Mouse (Mus musculus): ENCODE data around the gene Gm11492. TPM values are rescaled to one million over a fixed set of nuclear protein-coding genes. Genes with fewer than 3 reads are reported as not detected.
A peak's percentile ranks its signal among the peaks of the same experiment; 100 is the strongest.

Gm11492 gene
- polyA plus RNA-seq, 1 experiment from 2014 or later, result not detected

GRCm38 (mm10) chr11:87592713-87593598 lies 26.5 kb downstream of the Gm11492 start:
- no peak for ATAC-seq (ENCODE audit: insufficient number of reproducible peaks, low FRiP score, low TSS enrichment, low read depth)
- peaks cover 61% of the 10 kb centered on the region for H3K4me1 ChIP-seq
- WGBS, result 37% methylated on average over 13 of the region's 13 CpGs

GRCm38 (mm10) chr11:87595327-87595841 lies 28.9 kb downstream of the Gm11492 start:
- H3K27me3 ChIP-seq, result no peaks in the 10 kb centered on the region
- peak; percentile 57 for ATAC-seq (ENCODE audit: insufficient number of reproducible peaks, low FRiP score, low TSS enrichment, low read depth)
- under 1% methylated on average over 33 of the region's 37 CpGs for WGBS
- H3K4me3 ChIP-seq, result peak overlapping the region; percentile 68
- H3K4me2 ChIP-seq, result peak overlapping the region; percentile 91
- peak overlapping the region; percentile 70 for H3K9ac ChIP-seq
- H3K27ac ChIP-seq, result peak overlapping the region; percentile 85
- no peaks in the 10 kb centered on the region for H3K9me3 ChIP-seq
- peaks cover 39% of the 10 kb centered on the region for H3K36me3 ChIP-seq
- H3K4me1 ChIP-seq, result peaks cover 48% of the 10 kb centered on the region

More at GRCm38 (mm10) chr11:87592713-87593598, 26.5 kb downstream of the Gm11492 start:
- H3K4me2 ChIP-seq, result peak overlapping the region; percentile 77
- no peaks in the 10 kb centered on the region for H3K9me3 ChIP-seq
- no peaks in the 10 kb centered on the region for H3K27me3 ChIP-seq
- H3K4me3 ChIP-seq, result peak overlapping the region; percentile 80
- peak overlapping the region; percentile 64 for H3K9ac ChIP-seq
- peak overlapping the region; percentile 96 for H3K27ac ChIP-seq
- peaks cover 15% of the 10 kb centered on the region for H3K36me3 ChIP-seq

- WGBS, result 5% methylated on average over 7 of the region's 7 CpGs
- Histone ChIP-seq H3K4me2 (peak overlapping the region; percentile 91), H3K27ac (peak overlapping the region; percentile 85), H3K9me3 (no peaks in the 10 kb centered on the region), H3K36me3 (peaks cover 45% of the 10 kb centered on the region), H3K4me3 (peak overlapping the region; percentile 68), H3K4me1 (peaks cover 45% of the 10 kb centered on the region), H3K9ac (peak overlapping the region; percentile 70), H3K27me3 (no peaks in the 10 kb centered on the region)
- ATAC-seq (ENCODE audit: insufficient number of reproducible peaks, low FRiP score, low TSS enrichment, low read depth), result no peak
Observed at GRCm38 (mm10) chr11:87595976-87596375, 29.5 kb downstream of the Gm11492 start.

- H3K4me2 ChIP-seq, result peak overlapping the region; percentile 91
- H3K27me3 ChIP-seq, result no peaks in the 10 kb centered on the region
- H3K4me1 ChIP-seq, result peaks cover 45% of the 10 kb centered on the region
- H3K36me3 ChIP-seq, result peaks cover 49% of the 10 kb centered on the region
- no peak overlapping the region for H3K9ac ChIP-seq
- no peak overlapping the region for H3K27ac ChIP-seq
- no peak for ATAC-seq (ENCODE audit: insufficient number of reproducible peaks, low FRiP score, low TSS enrichment, low read depth)
- 35% methylated on average over 2 of the region's 2 CpGs for WGBS
- H3K4me3 ChIP-seq, result peak overlapping the region; percentile 68
- H3K9me3 ChIP-seq, result no peaks in the 10 kb centered on the region
Observed at GRCm38 (mm10) chr11:87596492-87596891, 30.0 kb downstream of the Gm11492 start.

- Histone ChIP-seq H3K9ac (no peak overlapping the region), H3K4me1 (peaks cover 45% of the 10 kb centered on the region), H3K27ac (peak overlapping the region; percentile 11; the same call in 1 of the 2 replicates), H3K4me2 (no peak overlapping the region), H3K4me3 (no peak overlapping the region), H3K9me3 (no peaks in the 10 kb centered on the region), H3K36me3 (peaks cover 54% of the 10 kb centered on the region), H3K27me3 (no peaks in the 10 kb centered on the region)
- no peak for ATAC-seq (ENCODE audit: insufficient number of reproducible peaks, low FRiP score, low TSS enrichment, low read depth)
Observed at GRCm38 (mm10) chr11:87597061-87597460, 30.6 kb downstream of the Gm11492 start.

- Histone ChIP-seq H3K4me1 (peaks cover 26% of the 10 kb centered on the region), H3K4me3 (no peak overlapping the region), H3K9ac (no peak overlapping the region), H3K27me3 (no peaks in the 10 kb centered on the region), H3K36me3 (peaks cover 74% of the 10 kb centered on the region), H3K27ac (no peak overlapping the region), H3K9me3 (no peaks in the 10 kb centered on the region), H3K4me2 (no peak overlapping the region)
- ATAC-seq (ENCODE audit: insufficient number of reproducible peaks, low FRiP score, low TSS enrichment, low read depth), result no peak
- WGBS, result 86% methylated on average over 13 of the region's 13 CpGs
Observed at GRCm38 (mm10) chr11:87599395-87600089, 33.1 kb downstream of the Gm11492 start.

- no peaks in the 10 kb centered on the region for H3K9me3 ChIP-seq
- peaks cover 18% of the 10 kb centered on the region for H3K4me1 ChIP-seq
- H3K9ac ChIP-seq, result no peak overlapping the region
- H3K27ac ChIP-seq, result no peak overlapping the region
- peaks cover 81% of the 10 kb centered on the region for H3K36me3 ChIP-seq
- no peak for ATAC-seq (ENCODE audit: insufficient number of reproducible peaks, low FRiP score, low TSS enrichment, low read depth)
- H3K27me3 ChIP-seq, result no peaks in the 10 kb centered on the region
- WGBS, result 94% methylated on average over 10 of the region's 10 CpGs
- H3K4me2 ChIP-seq, result no peak overlapping the region
- no peak overlapping the region for H3K4me3 ChIP-seq
Observed at GRCm38 (mm10) chr11:87600322-87600853, 33.9 kb downstream of the Gm11492 start.

GRCm38 (mm10) chr11:87602234-87602633 lies 35.8 kb downstream of the Gm11492 start:
- no peaks in the 10 kb centered on the region for H3K27me3 ChIP-seq
- no peak for ATAC-seq (ENCODE audit: insufficient number of reproducible peaks, low FRiP score, low TSS enrichment, low read depth)
- H3K36me3 ChIP-seq, result peaks cover 96% of the 10 kb centered on the region
- H3K4me3 ChIP-seq, result no peak overlapping the region
- no peaks in the 10 kb centered on the region for H3K9me3 ChIP-seq
- no peak overlapping the region for H3K4me2 ChIP-seq
- no peak overlapping the region for H3K9ac ChIP-seq
- H3K27ac ChIP-seq, result no peak overlapping the region
- peaks cover under 1% of the 10 kb centered on the region; the same call in 1 of the 2 replicates for H3K4me1 ChIP-seq
- WGBS, result 93% methylated on average over 9 of the region's 9 CpGs

GRCm38 (mm10) chr11:87603571-87603970 lies 37.1 kb downstream of the Gm11492 start:
- H3K27ac ChIP-seq, result no peak overlapping the region
- no peaks in the 10 kb centered on the region for H3K4me1 ChIP-seq
- H3K27me3 ChIP-seq, result no peaks in the 10 kb centered on the region
- 98% methylated on average over 2 of the region's 2 CpGs for WGBS
- no peaks in the 10 kb centered on the region for H3K9me3 ChIP-seq
- no peak overlapping the region for H3K4me2 ChIP-seq
- ATAC-seq (ENCODE audit: insufficient number of reproducible peaks, low FRiP score, low TSS enrichment, low read depth), result no peak
- no peak overlapping the region for H3K4me3 ChIP-seq
- peaks cover 96% of the 10 kb centered on the region for H3K36me3 ChIP-seq
- no peak overlapping the region for H3K9ac ChIP-seq

GRCm38 (mm10) chr11:87609264-87609663 lies 42.8 kb downstream of the Gm11492 start:
- WGBS, result 64% methylated on average over 7 of the region's 7 CpGs
- Histone ChIP-seq H3K4me2 (no peak overlapping the region), H3K9me3 (no peaks in the 10 kb centered on the region), H3K9ac (no peak overlapping the region), H3K27me3 (no peaks in the 10 kb centered on the region), H3K4me3 (no peak overlapping the region), H3K36me3 (peaks cover 95% of the 10 kb centered on the region), H3K27ac (no peak overlapping the region), H3K4me1 (peaks cover 3% of the 10 kb centered on the region; the same call in 1 of the 2 replicates)
- no peak for ATAC-seq (ENCODE audit: insufficient number of reproducible peaks, low FRiP score, low TSS enrichment, low read depth)

- Histone ChIP-seq H3K9ac (no peak overlapping the region), H3K4me3 (no peak overlapping the region), H3K27ac (no peak overlapping the region), H3K4me2 (no peak overlapping the region), H3K36me3 (peaks cover 94% of the 10 kb centered on the region), H3K9me3 (no peaks in the 10 kb centered on the region), H3K4me1 (peaks cover 3% of the 10 kb centered on the region; the same call in 1 of the 2 replicates), H3K27me3 (no peaks in the 10 kb centered on the region)
- ATAC-seq (ENCODE audit: insufficient number of reproducible peaks, low FRiP score, low TSS enrichment, low read depth), result no peak
- WGBS, result 81% methylated on average over 9 of the region's 9 CpGs
Observed at GRCm38 (mm10) chr11:87611547-87611946, 45.1 kb downstream of the Gm11492 start.

Measured in limb, embryonic 15.5 days (tissue).